In the genomic region with DNA sequence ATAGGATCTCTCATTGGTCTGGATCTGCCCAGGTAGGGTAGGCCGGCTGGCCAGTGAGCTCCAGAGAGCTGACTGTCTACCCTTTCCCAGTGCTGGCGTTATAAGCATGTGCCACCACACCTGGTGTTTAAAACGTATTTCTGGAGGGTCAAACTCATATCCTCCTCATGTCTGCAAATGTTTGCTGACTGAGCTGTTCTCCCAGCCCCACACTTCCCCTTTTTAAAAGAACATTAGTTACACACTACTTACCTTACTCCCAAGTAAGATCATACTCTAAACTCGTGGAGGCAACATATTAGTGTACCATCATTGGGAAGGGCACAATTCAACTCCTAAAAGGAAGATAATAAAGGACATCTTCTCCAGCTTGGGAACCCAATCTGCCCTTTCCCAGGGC, we compare ENCODE assay signal across 16 mouse cellular contexts.
DNase-seq lines count a peak whose midpoint lies in the region; ATAC-seq and TF ChIP-seq lines count a peak whose summit lies in the region.
"Had no signal": no experiment of that assay in that cellular context is flagged by ENCODE, and none has a peak within 500 bp of the region (broad histone marks: within the 10 kb centered on the region; RNA-seq: fewer than 3 reads in every experiment).

No protein-coding gene starts in this region.

- peaks cover 35% of the 10 kb centered on the region for H3K4me1 ChIP-seq in kidney, adult 2 months (ENCODE audit: control insufficient read depth, insufficient read depth, low read length)
- H3K4me1 ChIP-seq in kidney, embryonic 14.5 days (ENCODE audit: control insufficient read depth, insufficient read depth, low read length) = peaks cover 7% of the 10 kb centered on the region
- 0 out of 4 replicates have a peak, but pooled peaks cover 0 to 9% of the 10 kb centered on the region in 2 experiments for H3K4me1 ChIP-seq in MEL (ENCODE audit: control insufficient read depth in 1 of 2, insufficient read depth in 2 of 2, low read length in 2 of 2)
- H3K4me1 ChIP-seq: hindbrain, embryonic 15.5 days had no signal

- WGBS in kidney, adult 2 months = 64% methylated on average over 4 of the region's 4 CpGs
- WGBS in kidney, embryonic 14.5 days = 78% methylated on average over 4 of the region's 4 CpGs

- no peaks in the 10 kb centered on the region for H3K9me3 ChIP-seq in kidney, embryonic 14.5 days (ENCODE audit: control insufficient read depth, low read length)
- no peaks in the 10 kb centered on the region for H3K9me3 ChIP-seq in MEL (replicated peaks; ENCODE audit: insufficient read depth, low read length)
- H3K9me3 ChIP-seq: embryonic facial prominence, embryonic 12.5 days; forebrain, embryonic 15.5 days; heart, embryonic 12.5 days; hindbrain, embryonic 15.5 days had no signal

- H3K79me2 ChIP-seq in MEL (ENCODE audit: control insufficient read depth, insufficient read depth, low read length, poor library complexity) = no peaks in the 10 kb centered on the region

- no peak overlapping the region for H3K9ac ChIP-seq in kidney, embryonic 14.5 days (ENCODE audit: low read depth, low read length)
- H3K9ac ChIP-seq in MEL (ENCODE audit: control insufficient read depth, low read depth, low read length, poor library complexity, severe bottlenecking) = no peak overlapping the region
- H3K9ac ChIP-seq: embryonic facial prominence, embryonic 12.5 days; forebrain, embryonic 15.5 days; heart, embryonic 12.5 days; hindbrain, embryonic 15.5 days had no signal

- H3K27ac ChIP-seq in kidney, adult 2 months (ENCODE audit: insufficient read depth, low read depth, low read length) = peak overlapping the region; percentile 85
- H3K27ac ChIP-seq in kidney, embryonic 14.5 days (ENCODE audit: low read depth, low read length) = no peak overlapping the region
- no peak overlapping the region for H3K27ac ChIP-seq in MEL (ENCODE audit: control insufficient read depth, low read depth, low read length)
- H3K27ac ChIP-seq: embryonic facial prominence, embryonic 12.5 days; forebrain, embryonic 15.5 days; hindbrain, embryonic 15.5 days had no signal

- TF ChIP-seq EP300 in MEL (IDR thresholded peaks at IDR 0.05; ENCODE audit: low read depth in 1 of 2, low read length in 2 of 2) = no peak

- no peak for ATAC-seq in kidney, embryonic 14.5 days (ENCODE audit: low FRiP score, low TSS enrichment)
- peak; percentile 72 for ATAC-seq in megakaryocyte, adult 5-6 weeks (ENCODE audit: poor library complexity, severe bottlenecking)
- ATAC-seq: forebrain, embryonic 15.5 days had no signal

- intact Hi-C loops in gastrocnemius, postnatal 36 days (cut with DNase I) = no loop called here

- no peak for TF ChIP-seq CTCF in kidney, adult 2 months (conservative IDR thresholded peaks at IDR 0.05; ENCODE audit: insufficient read depth, insufficient read length, low read depth, low read length)
- no peak for TF ChIP-seq CTCF in MEL (IDR thresholded peaks at IDR 0.05 in 2 of 3, conservative IDR thresholded peaks at IDR 0.05 in 1 of 3; ENCODE audit: control insufficient read depth in 1 of 3, insufficient read depth in 1 of 3, low read depth in 2 of 3, low read length in 3 of 3, poor library complexity in 1 of 3, severe bottlenecking in 1 of 3)

- DNase-seq in kidney, adult 2 months = no peak
- DNase-seq in MEL (ENCODE audit: low read depth, low spot score) = peak; percentile 47
- no peak for DNase-seq in ovary, adult 18-20 months (ENCODE audit: low spot score)
- no peak for DNase-seq in thymus, adult 18-20 months
- no peak for DNase-seq in gastrocnemius, postnatal 36 days
- DNase-seq: adrenal gland, adult 8-10 months; adrenal gland, postnatal 36 days; cerebellum, adult 8-10 months; cerebellum, postnatal 14 days; gastrocnemius, postnatal 10 days had no signal

- H3K27me3 ChIP-seq in kidney, adult 2 months (replicated peaks; ENCODE audit: control insufficient read depth, insufficient read depth, low read length) = no peaks in the 10 kb centered on the region
- H3K27me3 ChIP-seq in kidney, embryonic 14.5 days (ENCODE audit: control insufficient read depth, insufficient read depth, low read length) = no peaks in the 10 kb centered on the region
- no peaks in the 10 kb centered on the region for H3K27me3 ChIP-seq in MEL (ENCODE audit: control insufficient read depth in 1 of 2, insufficient read depth in 2 of 2, low read length in 2 of 2)
- H3K27me3 ChIP-seq: embryonic facial prominence, embryonic 12.5 days; forebrain, embryonic 15.5 days; heart, embryonic 12.5 days; hindbrain, embryonic 15.5 days had no signal

- H3K36me3 ChIP-seq in kidney, adult 2 months (ENCODE audit: control insufficient read depth, insufficient read depth, low read length) = no peaks in the 10 kb centered on the region
- H3K36me3 ChIP-seq in kidney, embryonic 14.5 days (ENCODE audit: control insufficient read depth, insufficient read depth, low read length) = no peaks in the 10 kb centered on the region
- no peaks in the 10 kb centered on the region for H3K36me3 ChIP-seq in MEL (ENCODE audit: control insufficient read depth in 1 of 2, insufficient read depth in 2 of 2, low read length in 2 of 2)
- H3K36me3 ChIP-seq: embryonic facial prominence, embryonic 12.5 days; forebrain, embryonic 15.5 days; heart, embryonic 12.5 days; hindbrain, embryonic 15.5 days had no signal

- H3K4me3 ChIP-seq in kidney, adult 2 months (ENCODE audit: insufficient read depth, low read depth, low read length) = no peak overlapping the region
- H3K4me3 ChIP-seq in kidney, embryonic 14.5 days (ENCODE audit: low read length) = no peak overlapping the region
- H3K4me3 ChIP-seq in MEL (ENCODE audit: control insufficient read depth in 1 of 2, insufficient read depth in 1 of 2, low read depth in 2 of 2, low read length in 2 of 2) = no peak overlapping the region
- H3K4me3 ChIP-seq: embryonic facial prominence, embryonic 12.5 days; forebrain, embryonic 15.5 days; heart, embryonic 12.5 days; hindbrain, embryonic 15.5 days had no signal

- TF ChIP-seq RAD21 in MEL (IDR thresholded peaks at IDR 0.05; ENCODE audit: low read depth, low read length) = no peak

- no peak for TF ChIP-seq POLR2A in kidney, adult 2 months (IDR thresholded peaks at IDR 0.05; ENCODE audit: low read depth, low read length)
- TF ChIP-seq POLR2A in MEL (IDR thresholded peaks at IDR 0.05; ENCODE audit: control insufficient read depth in 1 of 2, insufficient read depth in 1 of 2, low read depth in 1 of 2, low read length in 2 of 2, poor library complexity in 1 of 2) = no peak

- no peak overlapping the region for H3K4me2 ChIP-seq in kidney, embryonic 14.5 days (replicated peaks; ENCODE audit: low read depth, low read length)
- H3K4me2 ChIP-seq: embryonic facial prominence, embryonic 12.5 days; forebrain, embryonic 15.5 days; heart, embryonic 12.5 days; hindbrain, embryonic 15.5 days had no signal

TF ChIP-seq in MEL, 35 proteins besides CTCF, POLR2A, EP300 and RAD21:
- TF ChIP-seq MYB (IDR thresholded peaks at IDR 0.05; ENCODE audit: low read depth, low read length) (no peak), TBP (IDR thresholded peaks at IDR 0.05; ENCODE audit: low read depth, low read length) (no peak), POLR2AphosphoS5 (IDR thresholded peaks at IDR 0.05; ENCODE audit: borderline replicate concordance, low read depth, low read length) (no peak)
